Mouse (Mus musculus): Measurements from ENCODE around the gene Apoc4.

Apoc4 gene

GRCm38 (mm10) chr7:19628536-19629360 lies 52.5 kb downstream of the Apoc4 start:
- peak; percentile 82 for DNase-seq (ENCODE audit: low read depth, low spot score)

GRCm38 (mm10) chr7:19628192-19628535 lies 53.1 kb downstream of the Apoc4 start:
- no peak for DNase-seq (ENCODE audit: low read depth, low spot score)

Data from embryo, embryonic 11.5 days (tissue).